Mouse (Mus musculus) C2C12 (cell line): ENCODE results near the gene Zfp652. TPM values are rescaled to one million over a fixed set of nuclear protein-coding genes. Genes with fewer than 3 reads are reported as not detected.

Experiments used
- H3K27me3 ChIP-seq: one replicate; pipeline ENCODE4 v1.6.1; 2011; ENCODE audit not compliant: control insufficient read depth, insufficient read depth, insufficient read length
- H3K36me3 ChIP-seq: one replicate; pipeline ENCODE4 v1.6.1; 2011; ENCODE audit not compliant: control insufficient read depth, insufficient read depth
- H3K4me3 ChIP-seq: one replicate; pipeline ENCODE4 v1.5.1; 2011; ENCODE audit warnings: mild to moderate bottlenecking, control low read depth; ENCODE audit not compliant: poor library complexity, insufficient read depth, severe bottlenecking
- H3K79me2 ChIP-seq: one replicate; pipeline ENCODE4 v1.6.1; 2011; ENCODE audit not compliant: control insufficient read depth, insufficient read depth
- H3K79me3 ChIP-seq: one replicate; pipeline ENCODE4 v1.6.1; 2011; ENCODE audit warnings: low read depth, control low read depth
- H3ac ChIP-seq: one replicate; pipeline ENCODE3; 2011; ENCODE audit warnings: low read depth; ENCODE audit not compliant: control insufficient read depth, insufficient read length
- CEBPB ChIP-seq: IDR thresholded peaks from one replicate; pipeline ENCODE4 v1.6.1; 2011; ENCODE audit warnings: low read depth, mild to moderate bottlenecking, control low read depth, moderate library complexity
- CTCF ChIP-seq: IDR thresholded peaks from one replicate; pipeline ENCODE4 v1.5.1; 2011; ENCODE audit not compliant: control insufficient read depth, insufficient read depth, insufficient read length
- FOSL1 ChIP-seq: IDR thresholded peaks from one replicate; pipeline ENCODE4 v1.8.0; 2011; ENCODE audit warnings: mild to moderate bottlenecking, low read length; ENCODE audit not compliant: poor library complexity, insufficient read depth, severe bottlenecking
- MAX ChIP-seq: IDR thresholded peaks from one replicate; pipeline ENCODE4 v1.6.1; 2011; ENCODE audit warnings: mild to moderate bottlenecking, control low read depth
- MYOD1 ChIP-seq: IDR thresholded peaks from one replicate; pipeline ENCODE4 v1.6.1; 2011; ENCODE audit warnings: low read depth; ENCODE audit not compliant: control insufficient read depth, insufficient read length
- MYOG ChIP-seq: IDR thresholded peaks from one replicate; pipeline ENCODE4 v1.6.1; 2011; ENCODE audit not compliant: control insufficient read depth, insufficient read length; ENCODE audit errors: extremely low read depth
- USF1 ChIP-seq: IDR thresholded peaks from one replicate; pipeline ENCODE4 v1.6.1; 2011; ENCODE audit warnings: low read depth, mild to moderate bottlenecking, control low read depth, moderate library complexity
- polyA plus RNA-seq: library from polyadenylated mRNA; unstranded; fragments of >200 nt; fragmentation: generic; extraction: Trizol; gene quantifications from one replicate; pipeline ENCODE4 v1.2.1, GENCODE M21; 2012; ENCODE audit warnings: missing spikeins

The Zfp652 gene
- polyA plus RNA-seq, 1 experiment, result 4.8 TPM

- Histone ChIP-seq H3K27me3 (no peaks in the 10 kb centered on the region), H3ac (no peak overlapping the region), H3K36me3 (peaks cover 12% of the 10 kb centered on the region), H3K79me2 (no peaks in the 10 kb centered on the region), H3K4me3 (no peak overlapping the region), H3K79me3 (no peaks in the 10 kb centered on the region)
- TF ChIP-seq FOSL1 (no peak), MYOD1 (no peak), MYOG (no peak), CEBPB (no peak), MAX (no peak), CTCF (no peak)
These were observed 50.5 kb downstream of the Zfp652 start for GRCm38 (mm10) chr11:95762996-95763395.

GRCm38 (mm10) chr11:95764806-95765205, 52.3 kb downstream of the Zfp652 start:
- H3K4me3 ChIP-seq, result no peak overlapping the region
- no peaks in the 10 kb centered on the region for H3K79me3 ChIP-seq
- no peak overlapping the region for H3ac ChIP-seq
- H3K79me2 ChIP-seq, result no peaks in the 10 kb centered on the region
- TF ChIP-seq CTCF (no peak), MAX (no peak), CEBPB (no peak), USF1 (no peak), FOSL1 (no peak), MYOD1 (no peak), MYOG (no peak)
- H3K27me3 ChIP-seq, result no peaks in the 10 kb centered on the region
- peaks cover 12% of the 10 kb centered on the region for H3K36me3 ChIP-seq

DNA sequence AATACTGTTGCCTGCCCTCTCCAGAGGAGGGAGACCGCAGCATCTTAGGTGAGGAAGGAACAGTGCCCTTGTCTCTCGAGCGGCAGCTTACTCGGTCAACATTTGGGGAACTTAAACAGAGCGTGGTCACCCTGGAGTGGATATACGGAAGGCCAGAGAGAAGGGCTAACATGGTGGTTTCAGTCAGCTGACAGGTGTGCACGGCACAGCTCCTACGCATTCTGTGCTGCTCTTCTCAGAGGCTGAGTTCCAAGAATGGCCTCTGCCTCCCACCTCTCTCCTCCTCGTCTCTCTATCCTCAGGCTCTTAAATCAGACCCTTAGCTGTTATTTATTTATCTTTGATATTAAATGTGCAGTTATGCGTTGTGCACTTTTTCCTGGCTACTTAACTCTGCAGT, 52.9 kb downstream of the Zfp652 start:
- H3K36me3 ChIP-seq, result peaks cover 12% of the 10 kb centered on the region
- no peaks in the 10 kb centered on the region for H3K27me3 ChIP-seq
- no peaks in the 10 kb centered on the region for H3K79me3 ChIP-seq
- no peak overlapping the region for H3ac ChIP-seq
- TF ChIP-seq MAX, result no peak
- no peak for TF ChIP-seq USF1
- TF ChIP-seq MYOD1, result no peak
- no peak overlapping the region for H3K4me3 ChIP-seq
- H3K79me2 ChIP-seq, result no peaks in the 10 kb centered on the region

DNA sequence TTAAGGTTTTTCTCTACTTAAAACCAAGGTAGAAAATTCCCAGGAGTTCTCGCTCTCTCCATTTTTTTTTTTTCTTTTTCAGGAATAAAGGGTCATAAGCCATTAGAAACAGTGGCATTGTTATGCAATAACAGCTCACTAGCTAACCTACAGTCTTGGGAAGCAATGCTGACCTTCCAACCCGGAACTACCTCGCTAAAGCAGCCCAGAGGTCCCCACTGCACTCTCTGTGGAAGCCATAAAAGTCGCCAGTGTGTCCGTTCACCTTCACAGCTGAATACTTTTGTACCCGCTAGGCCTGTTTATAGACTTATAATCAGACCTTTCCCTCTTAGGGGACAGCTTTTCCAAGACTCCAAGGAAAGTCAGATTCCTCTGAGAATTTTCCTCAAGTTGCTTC, 55.8 kb downstream of the Zfp652 start:
- H3K79me3 ChIP-seq, result no peaks in the 10 kb centered on the region
- H3K36me3 ChIP-seq, result peaks cover 12% of the 10 kb centered on the region
- H3ac ChIP-seq, result no peak overlapping the region
- H3K79me2 ChIP-seq, result no peaks in the 10 kb centered on the region
- no peak for TF ChIP-seq USF1
- no peak for TF ChIP-seq MYOD1
- TF ChIP-seq FOSL1, result no peak
- TF ChIP-seq CEBPB, result no peak
- TF ChIP-seq MAX, result no peak
- TF ChIP-seq CTCF, result no peak
- TF ChIP-seq MYOG, result no peak
- H3K27me3 ChIP-seq, result no peaks in the 10 kb centered on the region
- no peak overlapping the region for H3K4me3 ChIP-seq

- H3K79me3 ChIP-seq, result no peaks in the 10 kb centered on the region
- H3K4me3 ChIP-seq, result no peak overlapping the region
- no peaks in the 10 kb centered on the region for H3K79me2 ChIP-seq
- peaks cover 9% of the 10 kb centered on the region for H3K36me3 ChIP-seq
- no peak overlapping the region for H3ac ChIP-seq
- H3K27me3 ChIP-seq, result no peaks in the 10 kb centered on the region
- TF ChIP-seq MYOD1, result no peak
- TF ChIP-seq CEBPB, result no peak
- no peak for TF ChIP-seq USF1
- no peak for TF ChIP-seq MAX
- no peak for TF ChIP-seq FOSL1
- TF ChIP-seq CTCF, result no peak
- no peak for TF ChIP-seq MYOG
These were observed 56.7 kb downstream of the Zfp652 start for GRCm38 (mm10) chr11:95769208-95769607.

DNA sequence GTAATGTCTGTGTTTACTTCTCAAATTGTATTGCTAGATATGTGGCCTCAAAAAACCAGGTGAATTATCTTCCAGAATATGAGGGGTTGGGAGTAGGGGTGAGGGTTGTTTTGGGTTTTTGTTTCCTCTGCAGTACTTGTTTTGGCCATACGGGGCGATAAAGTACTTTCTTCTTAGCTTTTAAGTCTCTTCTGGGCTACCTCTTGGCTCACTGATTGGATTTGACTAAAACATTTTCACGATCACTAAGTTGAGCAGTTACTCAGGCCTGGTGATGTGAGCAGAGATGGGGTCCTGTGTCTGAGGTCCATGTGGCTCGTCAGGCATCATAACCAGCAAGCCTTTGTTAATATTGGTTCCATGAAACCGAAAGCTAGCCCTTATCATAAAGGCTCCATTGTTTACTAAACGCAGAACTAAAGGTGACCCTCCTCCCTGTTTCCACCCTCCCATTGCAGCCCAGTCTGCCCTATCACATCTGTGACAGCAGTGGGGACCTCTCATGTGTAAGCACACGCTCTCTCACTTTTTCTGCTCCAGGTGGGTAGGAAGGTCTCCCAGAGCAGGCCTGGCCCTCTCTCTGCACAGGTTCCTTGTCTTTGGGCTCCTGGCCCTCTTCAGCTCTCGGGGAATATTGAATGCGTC, 58.4 kb downstream of the Zfp652 start:
- no peak for TF ChIP-seq MAX
- TF ChIP-seq MYOD1, result no peak
- TF ChIP-seq USF1, result no peak
- no peak for TF ChIP-seq FOSL1
- TF ChIP-seq CEBPB, result no peak
- no peak for TF ChIP-seq MYOG
- no peak for TF ChIP-seq CTCF

More for the DNA sequence above, 58.4 kb downstream of the Zfp652 start:
- no peaks in the 10 kb centered on the region for H3K79me2 ChIP-seq
- no peaks in the 10 kb centered on the region for H3K79me3 ChIP-seq
- H3ac ChIP-seq, result no peak overlapping the region
- peaks cover 4% of the 10 kb centered on the region for H3K36me3 ChIP-seq
- H3K4me3 ChIP-seq, result no peak overlapping the region
- H3K27me3 ChIP-seq, result no peaks in the 10 kb centered on the region
